Mouse (Mus musculus) bone marrow, adult 2 months (tissue): Measurements from ENCODE around the gene E130308A19Rik. TPM values are rescaled to one million over a fixed set of nuclear protein-coding genes. Genes with fewer than 3 reads are reported as not detected.

Experiments
- H3K27ac ChIP-seq: fragments of 200-500 bp; 2 replicates; pipeline ENCODE4 v1.5.1; 2012; ENCODE audit warnings: low read depth, mild to moderate bottlenecking, control low read depth, inconsistent platforms, low read length; ENCODE audit not compliant: control insufficient read depth, poor library complexity, insufficient read depth
- H3K4me1 ChIP-seq: fragments of 200-500 bp; 2 replicates; pipeline ENCODE4 v1.6.1; 2011; ENCODE audit warnings: low read length; ENCODE audit not compliant: control insufficient read depth, insufficient read depth
- H3K4me3 ChIP-seq: fragments of 200-500 bp; replicated peaks from 2 replicates; pipeline ENCODE3; 2011; ENCODE audit warnings: mild to moderate bottlenecking, low read depth, low read length, control low read depth; ENCODE audit not compliant: control insufficient read depth
- CTCF ChIP-seq: fragments of 200-500 bp; IDR thresholded peaks from 2 replicates; pipeline ENCODE4 v1.5.1; 2011; ENCODE audit warnings: low read length, control low read depth; ENCODE audit not compliant: control insufficient read depth, insufficient read depth
- POLR2A ChIP-seq: fragments of 200-500 bp; IDR thresholded peaks from 2 replicates; pipeline ENCODE4 v1.6.1; 2011; ENCODE audit warnings: low read depth, mild to moderate bottlenecking, control low read depth, low read length, borderline replicate concordance; ENCODE audit not compliant: control insufficient read depth
- WGBS: fragments of 180-500 bp; shearing (Covaris S2); methylation state at CpG from one replicate; pipeline ENCODE4 v1.1.7; 2018; 5-methylcytosine and 5-hydroxymethylcytosine counted together
- polyA plus RNA-seq: library from polyadenylated mRNA; stranded (reverse); fragments of >200 nt; gene quantifications from 2 replicates; pipeline ENCODE4 v1.2.4, GENCODE M21; 2011; ENCODE audit warnings: low replicate concordance; ENCODE audit not compliant: missing spikeins, insufficient read depth, insufficient read length

Gene E130308A19Rik
- polyA plus RNA-seq, 1 experiment: 6.5 TPM

DNA sequence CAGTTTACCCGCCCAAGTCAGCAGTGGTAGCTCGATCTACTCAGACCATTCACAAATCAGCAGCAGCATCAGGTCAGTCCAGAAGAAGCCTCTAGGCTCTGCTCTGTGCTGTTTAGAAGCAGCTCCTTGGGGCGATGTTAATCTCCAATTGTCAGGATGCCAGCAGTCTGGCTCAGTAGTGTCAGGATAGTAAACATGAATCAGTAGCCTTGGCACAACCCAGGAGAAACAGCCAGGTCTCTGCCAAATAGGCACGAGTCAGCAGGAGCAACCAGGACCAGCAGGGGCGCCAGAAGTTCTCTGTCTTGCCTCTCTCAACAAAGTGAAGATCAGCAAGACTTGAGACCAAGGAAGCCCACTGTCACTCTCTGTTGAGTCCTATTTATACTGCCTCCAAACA lies 83.3 kb downstream of the E130308A19Rik start:
- TF ChIP-seq CTCF (no peak), POLR2A (no peak)
- WGBS: 62% methylated on average over 5 of the region's 5 CpGs
- H3K4me3 ChIP-seq: no peak overlapping the region
- H3K27ac ChIP-seq: no peak overlapping the region
- H3K4me1 ChIP-seq: peaks cover 3% of the 10 kb centered on the region; the same call in 1 of the 2 replicates

DNA sequence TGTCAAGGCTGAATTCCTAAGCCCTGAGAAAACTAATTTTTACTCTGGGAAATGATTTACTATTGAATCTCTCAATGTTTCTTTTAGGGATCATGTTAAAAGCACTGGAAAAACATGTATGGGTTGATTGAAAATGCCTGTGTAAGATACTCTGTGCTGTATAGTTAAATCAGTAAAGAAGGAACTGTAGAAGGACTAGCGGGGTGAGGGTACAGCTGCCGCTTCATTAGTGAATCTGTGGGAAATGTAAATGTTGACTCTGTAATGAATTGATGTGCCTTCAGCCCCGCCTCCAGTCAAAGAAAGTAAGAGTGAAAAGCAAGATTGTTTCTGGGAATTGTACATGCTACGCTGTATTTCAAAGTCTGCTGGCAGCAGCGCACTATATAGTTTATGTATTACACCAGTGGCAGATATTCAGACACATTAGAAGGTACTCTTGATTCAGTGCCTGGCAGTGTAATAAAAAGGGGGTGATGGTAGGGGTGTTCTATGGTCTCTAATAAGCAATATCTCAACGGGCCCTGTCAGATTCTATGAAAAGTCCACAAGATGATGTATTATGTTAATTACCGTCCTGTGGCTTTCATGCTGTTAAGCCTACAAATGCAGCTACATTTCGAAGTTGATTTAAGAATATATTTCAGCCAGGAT lies 84.9 kb downstream of the E130308A19Rik start:
- no peak overlapping the region for H3K4me3 ChIP-seq
- H3K27ac ChIP-seq: no peak overlapping the region
- TF ChIP-seq CTCF (no peak), POLR2A (no peak)
- H3K4me1 ChIP-seq: peaks cover 3% of the 10 kb centered on the region; the same call in 1 of the 2 replicates
- WGBS: 91% methylated on average over 8 of the region's 8 CpGs

DNA sequence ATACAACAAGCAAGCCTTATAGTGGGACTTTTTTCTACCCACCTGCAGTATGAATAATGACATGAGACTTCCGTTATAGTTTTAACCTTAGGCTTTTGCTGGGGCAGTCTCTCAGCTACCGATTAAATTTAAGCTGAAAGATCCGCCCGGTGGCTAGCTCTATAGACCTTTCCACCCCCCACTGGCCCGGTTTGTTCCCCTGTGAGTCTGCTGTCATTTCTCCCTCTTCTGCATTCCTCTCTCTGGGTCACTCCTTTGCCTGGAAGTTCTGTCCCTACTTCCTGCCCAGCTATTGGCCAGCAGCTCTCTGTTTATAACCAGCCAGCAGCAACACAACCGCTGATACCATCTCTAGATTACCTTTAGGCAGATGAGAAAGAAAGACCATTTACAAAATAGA lies 86.4 kb downstream of the E130308A19Rik start:
- TF ChIP-seq CTCF: no peak
- TF ChIP-seq POLR2A: no peak
- WGBS: 78% methylated on average over 6 of the region's 6 CpGs
- no peak overlapping the region for H3K4me3 ChIP-seq
- no peaks in the 10 kb centered on the region for H3K4me1 ChIP-seq
- no peak overlapping the region for H3K27ac ChIP-seq

DNA sequence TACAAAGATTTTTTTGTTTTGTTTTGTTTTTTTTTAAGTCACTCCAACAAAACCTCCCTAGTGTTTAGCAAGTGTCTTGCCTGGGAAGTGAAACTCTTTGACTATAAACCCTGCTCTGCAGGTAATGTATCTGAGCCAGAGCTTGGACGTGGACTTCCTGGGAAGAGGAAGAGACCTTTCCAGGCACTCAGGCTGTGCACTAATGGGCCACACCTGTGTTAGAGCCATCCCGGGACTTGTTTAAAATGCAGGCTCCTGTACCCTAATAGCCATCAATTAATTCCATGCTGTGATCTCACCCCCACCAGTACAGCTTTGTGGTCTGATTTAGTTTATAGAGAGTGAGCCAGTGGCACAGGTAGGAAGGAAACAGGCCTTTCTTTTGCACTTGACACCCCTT lies 86.9 kb downstream of the E130308A19Rik start:
- TF ChIP-seq POLR2A (no peak), CTCF (no peak)
- WGBS: 81% methylated on average over 2 of the region's 2 CpGs
- H3K4me3 ChIP-seq: no peak overlapping the region
- H3K4me1 ChIP-seq: no peaks in the 10 kb centered on the region
- no peak overlapping the region for H3K27ac ChIP-seq

DNA sequence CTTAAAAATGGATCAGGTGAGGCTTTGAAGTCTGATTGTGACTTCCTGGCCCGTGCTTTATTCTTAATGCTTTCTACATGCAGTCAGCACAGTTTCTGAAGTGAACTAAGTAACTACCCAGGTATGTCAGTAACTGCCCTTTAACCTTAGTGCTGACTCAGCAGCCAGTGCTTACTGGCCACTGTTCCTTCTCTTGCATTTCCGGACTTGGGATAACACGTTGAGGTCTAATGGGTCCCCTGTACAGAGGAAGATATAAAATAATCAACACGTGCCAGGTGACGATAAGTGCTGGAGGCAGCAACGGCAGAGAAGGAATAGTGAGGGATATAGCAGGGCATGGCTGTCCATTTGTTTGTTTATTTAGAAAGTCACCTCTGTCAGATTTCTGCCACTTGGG lies 88.5 kb downstream of the E130308A19Rik start:
- H3K4me1 ChIP-seq: no peaks in the 10 kb centered on the region
- no peak for TF ChIP-seq CTCF
- no peak for TF ChIP-seq POLR2A
- H3K4me3 ChIP-seq: no peak overlapping the region
- 79% methylated on average over 6 of the region's 6 CpGs for WGBS
- no peak overlapping the region for H3K27ac ChIP-seq

DNA sequence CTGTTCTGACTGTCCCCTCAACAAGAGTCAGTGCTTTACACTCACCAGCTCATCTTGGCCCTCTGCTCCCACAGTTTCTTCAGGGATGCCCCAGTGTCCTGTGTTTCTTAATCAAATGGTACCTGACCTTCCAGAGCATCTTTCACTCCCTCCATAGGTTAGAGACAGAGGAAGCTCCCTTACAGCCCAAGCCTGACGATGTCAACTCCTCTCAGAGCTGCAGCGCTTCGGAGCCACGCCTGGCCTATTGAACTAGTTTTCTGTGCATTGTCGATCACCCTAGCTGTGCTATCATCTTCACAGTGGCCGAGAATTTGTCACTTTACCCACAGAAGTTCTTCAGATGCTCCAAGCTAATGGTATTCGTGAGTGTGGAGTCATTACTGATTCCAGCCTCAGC lies 88.9 kb downstream of the E130308A19Rik start:
- no peak overlapping the region for H3K27ac ChIP-seq
- TF ChIP-seq CTCF (no peak), POLR2A (no peak)
- H3K4me1 ChIP-seq: no peaks in the 10 kb centered on the region
- H3K4me3 ChIP-seq: no peak overlapping the region
- WGBS: 88% methylated on average over 7 of the region's 7 CpGs

DNA sequence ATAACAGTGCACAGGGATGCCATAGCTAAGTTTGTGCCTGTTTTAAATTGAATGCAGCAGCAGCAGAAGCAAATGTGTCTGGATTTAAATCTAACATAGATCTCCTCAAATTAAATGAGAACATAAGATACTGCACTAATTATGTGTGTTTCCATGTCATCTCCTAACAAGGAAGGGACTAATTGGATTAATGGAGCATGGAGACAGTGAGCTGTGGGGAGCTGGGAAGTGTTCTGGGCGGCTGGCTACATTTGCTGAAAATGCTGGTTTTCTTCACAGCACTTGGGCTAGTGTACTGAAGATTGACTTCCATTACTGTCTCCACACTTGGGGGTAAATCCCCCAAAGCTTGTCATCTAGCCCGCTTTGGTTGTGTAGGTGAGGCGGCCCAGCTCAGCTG lies 89.5 kb downstream of the E130308A19Rik start:
- H3K4me1 ChIP-seq: no peaks in the 10 kb centered on the region
- H3K4me3 ChIP-seq: no peak overlapping the region
- TF ChIP-seq POLR2A: no peak
- no peak for TF ChIP-seq CTCF
- WGBS: 89% methylated on average over 3 of the region's 3 CpGs
- H3K27ac ChIP-seq: no peak overlapping the region

DNA sequence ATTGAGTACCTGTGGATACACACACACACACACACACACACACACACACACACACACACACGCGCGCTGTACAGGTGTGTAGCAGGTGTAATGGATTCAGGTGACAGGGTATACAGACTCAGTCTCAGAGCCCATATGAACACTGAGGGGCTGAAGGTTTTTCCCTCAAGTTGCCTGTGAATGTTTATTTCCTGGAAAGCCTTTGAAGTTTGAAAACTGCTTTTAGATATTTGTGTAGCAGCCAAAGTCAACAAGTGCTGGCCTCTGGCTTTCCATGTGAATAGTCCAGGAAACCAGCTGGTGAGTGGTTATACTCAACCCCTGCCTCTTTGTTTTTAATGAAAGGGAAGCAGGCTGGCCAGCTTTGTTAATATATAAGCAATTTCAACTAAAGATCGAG lies 91.3 kb downstream of the E130308A19Rik start:
- TF ChIP-seq CTCF (no peak), POLR2A (no peak)
- no peak overlapping the region for H3K27ac ChIP-seq
- no peak overlapping the region for H3K4me3 ChIP-seq
- no peaks in the 10 kb centered on the region for H3K4me1 ChIP-seq
- WGBS: 93% methylated on average over 4 of the region's 4 CpGs

DNA sequence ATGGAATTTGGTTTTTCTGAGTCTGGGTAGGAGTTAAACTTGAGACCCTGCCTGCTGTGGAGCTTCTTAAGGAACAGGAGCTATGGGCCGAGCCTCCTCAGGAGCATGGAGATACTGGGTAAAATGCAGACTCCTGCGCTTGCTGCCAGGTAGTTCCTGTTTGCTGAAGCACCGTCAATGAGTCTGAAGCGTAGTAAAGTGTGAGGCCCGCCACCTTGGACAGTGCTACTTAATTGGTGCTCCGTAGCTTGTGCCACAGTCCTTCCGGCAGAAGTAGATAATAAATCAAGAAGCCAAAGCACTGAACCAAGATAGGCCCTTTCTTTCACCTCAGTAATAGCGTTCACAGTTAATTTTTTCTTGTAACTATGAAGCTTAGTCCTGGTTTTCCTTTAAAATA lies 92.5 kb downstream of the E130308A19Rik start:
- TF ChIP-seq POLR2A (no peak), CTCF (no peak)
- Histone ChIP-seq H3K4me1 (no peaks in the 10 kb centered on the region), H3K4me3 (no peak overlapping the region), H3K27ac (no peak overlapping the region)
- 16% methylated on average over 8 of the region's 8 CpGs for WGBS
